Mouse (Mus musculus) T-helper 2 cell (primary cell): ENCODE results near the gene Abhd15.

Source experiments
- in situ Hi-C: fragments of 300-600 bp; cut with MboI, MseI; formaldehyde crosslinking; loops from one replicate; pipeline ENCODE4 v1.15.1; 2025; ENCODE audit warnings: high pct_unique_total_duplicates

The Abhd15 gene

DNA sequence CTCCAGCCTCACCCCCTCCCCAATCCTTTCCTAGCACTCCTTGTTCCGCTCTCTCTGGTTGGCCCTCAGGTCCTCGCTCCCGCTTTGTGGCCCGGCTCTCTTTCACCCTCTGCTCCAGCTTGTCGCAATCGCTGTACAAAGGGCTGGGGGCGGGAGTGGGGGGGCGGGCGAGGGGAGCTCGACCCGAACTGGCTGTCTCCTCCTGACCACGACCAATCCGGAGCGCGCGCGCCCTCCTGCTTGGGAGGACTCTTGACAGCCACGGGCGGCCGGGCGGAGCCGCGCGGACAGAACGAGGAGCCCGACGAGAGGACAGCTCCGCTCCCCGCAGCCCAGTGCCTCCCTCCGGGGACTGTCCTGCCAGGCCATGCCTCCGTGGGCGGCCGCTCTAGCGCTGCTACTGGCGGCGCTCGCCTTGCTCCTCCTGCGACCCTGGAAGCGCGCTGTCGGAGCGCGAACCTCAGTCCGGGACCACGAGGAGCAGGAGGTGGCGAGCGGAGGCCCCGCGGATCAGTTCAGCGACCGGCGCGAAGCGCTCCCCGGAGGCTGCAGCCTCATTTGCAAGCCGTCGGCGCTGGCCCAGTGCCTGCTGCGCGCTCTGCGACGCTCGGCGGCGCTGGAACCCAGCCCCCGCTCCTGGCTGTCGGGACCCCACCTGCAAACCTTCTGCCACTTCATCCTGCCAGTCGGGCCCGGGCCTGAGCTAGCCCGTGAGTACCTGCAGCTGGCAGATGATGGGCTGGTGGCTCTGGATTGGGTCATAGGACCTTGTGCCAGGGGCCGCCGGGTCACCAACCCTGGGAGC lies at the start of gene Abhd15:
Abhd15 (plus strand) TSS at position 290 of the 805 bp plus-strand sequence.
- in situ Hi-C loops: no loop called here

DNA sequence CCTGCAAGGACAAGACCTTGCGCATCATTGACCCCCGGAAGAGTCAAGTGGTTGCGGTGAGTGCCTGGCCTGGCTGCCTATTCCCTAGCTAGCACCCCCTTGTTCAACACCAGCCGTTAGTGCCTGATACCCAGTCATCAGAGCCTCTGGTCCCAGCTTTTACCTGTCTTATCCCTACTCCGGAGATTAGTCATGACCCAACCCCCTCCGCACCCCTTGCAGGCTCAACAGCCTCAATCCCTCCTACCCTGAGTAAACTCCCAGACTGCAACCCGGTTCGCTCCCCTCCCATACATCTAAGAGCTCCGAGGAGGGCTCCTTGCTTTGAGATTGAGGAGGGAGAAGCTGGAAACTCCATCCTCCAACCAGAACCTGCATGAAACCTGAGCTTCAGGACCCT lies 48.4 kb upstream of the Abhd15 start:
- in situ Hi-C loops: loop anchor here (10.0 kb wide), 1 partner anchor 362 kb away; no protein-coding TSS in a partner anchor

DNA sequence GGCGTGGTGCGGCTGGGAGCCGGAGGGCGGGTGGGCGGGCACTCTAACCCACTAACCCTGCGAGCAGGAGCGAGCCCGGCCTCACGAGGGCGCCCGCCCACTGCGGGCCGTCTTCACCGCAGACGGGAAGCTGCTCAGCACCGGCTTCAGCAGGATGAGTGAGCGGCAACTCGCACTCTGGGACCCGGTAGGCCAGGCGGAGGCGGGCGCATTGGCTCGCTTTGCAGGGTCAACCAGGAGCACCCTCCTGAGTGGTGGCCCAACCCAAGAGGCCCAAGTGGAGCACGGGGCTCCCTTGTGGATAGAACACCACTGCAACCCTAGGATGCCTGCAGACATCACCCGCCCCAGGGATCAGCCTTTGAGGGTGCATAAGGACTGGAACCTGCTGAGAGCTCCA lies 47.8 kb upstream of the Abhd15 start:
- in situ Hi-C loops: loop anchor here (10.0 kb wide), 1 partner anchor 362 kb away; no protein-coding TSS in a partner anchor

DNA sequence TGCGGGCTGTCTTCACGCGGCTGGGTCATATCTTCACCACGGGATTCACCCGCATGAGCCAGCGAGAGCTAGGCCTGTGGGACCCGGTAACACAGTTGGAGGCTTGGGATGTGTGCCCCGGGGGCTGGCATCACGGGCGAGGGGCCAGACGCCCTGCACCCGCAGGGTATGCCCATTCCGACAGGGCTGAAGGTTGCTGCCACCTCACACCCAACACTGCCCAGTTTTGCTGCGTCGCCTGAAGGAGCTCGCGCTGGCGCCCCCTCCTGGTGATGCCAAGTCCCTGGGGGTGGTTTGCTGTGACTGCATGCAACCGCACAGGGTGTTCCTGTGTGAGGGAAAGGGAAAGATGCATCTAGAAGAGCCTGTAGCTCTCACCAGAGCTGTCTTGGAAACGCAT lies 47.1 kb upstream of the Abhd15 start:
- in situ Hi-C loops: loop anchor here (10.0 kb wide), 1 partner anchor 363 kb away; no protein-coding TSS in a partner anchor

DNA sequence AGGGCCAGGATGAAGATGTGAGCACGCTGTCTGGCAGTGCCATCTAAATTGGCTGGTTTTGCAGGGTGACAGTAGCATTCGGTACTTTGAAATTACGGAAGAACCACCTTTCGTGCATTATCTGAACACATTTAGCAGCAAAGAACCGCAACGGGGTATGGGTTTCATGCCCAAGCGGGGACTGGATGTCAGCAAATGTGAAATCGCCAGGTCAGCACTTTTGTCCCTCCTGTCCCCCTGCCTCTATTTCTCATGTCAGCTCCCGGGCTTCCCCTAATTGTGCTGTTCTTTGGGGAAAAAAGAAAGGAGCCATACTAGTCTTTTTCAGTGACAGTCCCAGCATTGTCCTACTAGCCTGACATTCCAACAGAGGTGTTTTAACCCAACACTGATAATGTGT lies 46.5 kb upstream of the Abhd15 start:
- in situ Hi-C loops: loop anchor here (10.0 kb wide), 1 partner anchor 364 kb away; no protein-coding TSS in a partner anchor

DNA sequence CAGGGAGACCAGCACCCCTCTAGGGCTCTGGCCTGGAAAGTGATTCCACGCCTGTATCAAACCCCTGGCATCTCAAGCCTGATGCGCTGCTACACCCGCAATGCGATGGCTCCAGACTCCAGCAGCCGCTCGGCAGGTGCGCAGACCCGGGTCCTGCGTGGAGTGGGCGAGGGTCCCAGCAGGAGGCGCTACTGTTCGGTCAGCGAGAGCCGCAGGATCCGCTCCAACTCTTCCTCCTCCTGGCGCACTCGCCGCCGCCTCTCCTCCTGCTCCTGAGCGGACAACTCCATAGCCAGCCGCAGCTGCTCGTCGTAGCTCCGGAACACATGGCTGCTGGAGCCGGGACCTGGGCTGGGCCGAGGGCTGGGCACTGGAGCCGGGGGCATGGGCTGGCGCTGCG lies 43.5 kb upstream of the Abhd15 start:
- in situ Hi-C loops: no loop called here

DNA sequence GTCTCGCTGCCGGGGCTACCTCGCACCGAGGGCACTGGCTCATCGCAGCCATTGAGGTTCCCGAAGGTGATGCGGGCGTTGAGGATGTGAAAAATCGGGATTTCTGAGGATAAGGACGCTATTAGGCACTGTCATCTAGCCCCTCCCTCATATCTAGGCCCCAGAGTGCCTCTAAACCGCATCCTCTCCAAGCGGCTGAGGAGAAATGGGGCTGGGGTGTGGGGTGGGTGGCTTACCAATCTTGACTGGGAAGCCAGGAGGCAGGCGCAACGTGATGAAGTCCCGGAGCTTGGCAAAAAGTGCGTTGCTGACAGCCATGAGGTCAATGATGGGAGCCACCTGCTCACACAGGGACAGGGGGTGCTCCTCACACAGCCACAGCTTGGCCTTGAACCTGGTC lies 42.1 kb upstream of the Abhd15 start:
- in situ Hi-C loops: no loop called here

DNA sequence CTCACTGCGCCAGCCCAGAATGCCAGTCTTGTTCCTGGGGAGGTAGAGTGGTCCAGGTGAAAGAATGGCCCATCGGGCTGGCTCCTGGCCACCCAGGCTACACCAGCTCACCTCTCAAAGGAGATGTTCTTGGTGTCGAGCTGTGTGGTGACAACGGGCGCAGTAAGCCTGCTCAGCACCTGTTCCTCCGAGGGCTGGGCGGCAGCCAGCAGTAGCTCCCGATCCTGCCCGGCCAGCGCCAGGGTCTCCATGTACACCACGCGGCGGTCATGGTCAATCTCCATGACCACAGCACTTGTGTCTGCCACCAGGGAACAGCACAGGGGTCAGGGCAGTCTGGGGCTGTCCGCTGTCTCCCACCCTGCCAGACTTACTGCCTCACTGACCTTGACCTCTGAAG lies 38.7 kb upstream of the Abhd15 start:
- in situ Hi-C loops: no loop called here

DNA sequence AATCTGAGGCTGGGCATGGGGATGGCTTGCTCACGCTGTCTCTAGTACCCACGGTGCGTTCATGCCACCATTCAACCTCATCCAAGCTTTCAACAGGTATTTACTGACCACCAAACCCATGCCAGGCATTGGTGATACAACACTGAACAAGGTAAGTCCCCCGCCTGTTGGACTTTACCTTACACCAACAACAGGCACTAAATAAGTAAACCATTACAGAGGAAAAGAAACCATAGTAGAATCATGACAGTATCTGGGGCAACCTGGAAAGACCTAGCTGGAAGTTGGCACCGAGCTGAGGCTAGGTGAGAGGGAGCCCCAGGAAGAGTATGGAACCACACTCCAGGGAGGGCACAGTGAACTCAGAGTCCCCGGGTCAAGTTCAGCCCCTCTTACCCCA lies 38.0 kb upstream of the Abhd15 start:
- in situ Hi-C loops: no loop called here

DNA sequence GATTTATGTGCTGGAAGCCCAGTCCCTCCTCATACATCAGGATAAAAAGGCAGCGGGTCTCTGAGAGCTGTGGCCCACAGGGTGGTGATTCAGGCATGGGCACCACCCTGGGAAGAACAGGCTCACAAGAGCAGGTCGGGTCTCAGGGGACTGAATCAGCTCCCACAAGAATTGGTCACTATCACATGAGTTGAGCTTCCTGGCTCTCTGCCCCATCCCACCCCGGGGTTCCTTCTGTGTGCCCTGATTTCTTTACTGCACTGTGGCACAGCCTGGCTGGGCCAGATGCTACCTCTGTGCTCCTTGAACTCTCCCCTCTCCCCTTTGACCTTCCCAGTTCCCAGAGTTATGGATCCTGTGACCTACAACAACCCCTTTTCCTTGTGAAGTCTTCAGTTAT lies 31.9 kb upstream of the Abhd15 start:
- in situ Hi-C loops: no loop called here

DNA sequence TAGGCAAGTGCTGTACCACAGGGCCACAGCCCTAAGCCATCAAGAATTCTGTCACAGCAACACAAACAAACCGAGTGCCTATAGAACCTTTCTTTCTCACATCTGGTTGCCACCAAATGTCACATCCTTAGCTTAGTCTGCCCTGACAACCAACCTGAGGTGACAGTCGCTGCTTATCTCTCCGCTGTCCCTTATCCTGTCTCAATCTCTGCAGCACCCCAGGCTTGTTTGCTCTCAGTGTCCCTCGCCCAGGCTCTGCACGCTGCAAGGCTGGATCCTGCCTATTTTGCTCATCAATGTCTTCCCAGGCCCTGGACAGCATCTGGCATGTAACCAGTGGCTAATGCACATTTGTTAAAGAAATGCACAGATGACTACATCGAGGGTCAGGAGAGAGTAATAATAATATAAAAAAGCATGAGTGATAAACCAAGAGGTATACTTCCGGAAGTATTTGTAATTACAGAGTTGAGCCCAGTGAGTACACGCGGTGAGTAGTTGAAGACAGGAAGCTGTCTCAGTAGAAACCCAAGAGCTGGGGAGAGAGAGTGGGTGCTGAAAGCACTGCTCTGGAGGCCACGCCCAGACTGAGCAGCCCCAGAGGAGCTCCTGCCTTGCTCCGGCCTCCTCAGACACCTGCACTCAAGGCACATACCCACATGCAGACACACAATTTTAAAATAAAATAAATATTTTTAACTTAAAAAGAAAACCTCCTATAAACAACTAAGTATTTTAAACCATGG lies 31.2 kb upstream of the Abhd15 start:
- in situ Hi-C loops: no loop called here

DNA sequence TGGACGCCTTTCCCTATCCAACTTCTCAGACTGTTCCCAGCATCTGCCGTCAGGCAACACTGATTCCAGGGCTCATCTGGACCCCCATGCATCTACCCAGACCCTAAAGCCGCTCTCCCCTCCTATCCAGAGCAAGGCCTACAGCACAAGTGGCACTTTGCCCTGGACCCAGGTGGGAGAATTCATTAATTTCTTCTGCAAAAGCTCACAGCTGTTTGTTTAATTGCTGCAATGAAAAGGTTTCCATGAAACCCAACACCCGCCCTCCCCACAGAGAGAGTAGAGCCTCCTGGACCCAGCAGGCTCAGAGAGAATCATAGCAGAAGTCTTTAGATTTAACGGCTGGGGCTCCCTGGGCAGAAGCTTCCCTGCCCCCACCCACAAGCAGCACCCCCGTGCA lies 29.7 kb upstream of the Abhd15 start:
- in situ Hi-C loops: no loop called here

DNA sequence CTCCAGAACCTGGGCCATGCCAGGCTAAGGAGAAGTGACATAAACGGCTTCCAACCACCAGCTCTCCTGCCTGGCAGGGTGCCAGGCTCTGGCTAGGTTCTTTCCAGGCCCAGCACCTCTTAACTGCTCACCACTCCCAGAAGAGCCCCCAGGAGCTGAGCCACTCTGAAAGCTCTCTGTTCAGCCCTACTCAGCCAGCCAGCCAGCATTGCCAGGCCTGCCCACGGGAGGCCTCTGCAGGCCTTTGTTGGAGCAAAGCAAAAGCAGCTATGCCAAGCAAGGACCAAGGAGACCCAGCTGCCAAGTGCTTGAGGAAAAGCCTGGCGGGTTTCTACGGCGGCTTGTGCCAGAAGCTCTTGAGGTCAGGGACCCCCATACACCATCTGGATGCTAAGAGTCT lies 28.1 kb upstream of the Abhd15 start:
- in situ Hi-C loops: no loop called here

DNA sequence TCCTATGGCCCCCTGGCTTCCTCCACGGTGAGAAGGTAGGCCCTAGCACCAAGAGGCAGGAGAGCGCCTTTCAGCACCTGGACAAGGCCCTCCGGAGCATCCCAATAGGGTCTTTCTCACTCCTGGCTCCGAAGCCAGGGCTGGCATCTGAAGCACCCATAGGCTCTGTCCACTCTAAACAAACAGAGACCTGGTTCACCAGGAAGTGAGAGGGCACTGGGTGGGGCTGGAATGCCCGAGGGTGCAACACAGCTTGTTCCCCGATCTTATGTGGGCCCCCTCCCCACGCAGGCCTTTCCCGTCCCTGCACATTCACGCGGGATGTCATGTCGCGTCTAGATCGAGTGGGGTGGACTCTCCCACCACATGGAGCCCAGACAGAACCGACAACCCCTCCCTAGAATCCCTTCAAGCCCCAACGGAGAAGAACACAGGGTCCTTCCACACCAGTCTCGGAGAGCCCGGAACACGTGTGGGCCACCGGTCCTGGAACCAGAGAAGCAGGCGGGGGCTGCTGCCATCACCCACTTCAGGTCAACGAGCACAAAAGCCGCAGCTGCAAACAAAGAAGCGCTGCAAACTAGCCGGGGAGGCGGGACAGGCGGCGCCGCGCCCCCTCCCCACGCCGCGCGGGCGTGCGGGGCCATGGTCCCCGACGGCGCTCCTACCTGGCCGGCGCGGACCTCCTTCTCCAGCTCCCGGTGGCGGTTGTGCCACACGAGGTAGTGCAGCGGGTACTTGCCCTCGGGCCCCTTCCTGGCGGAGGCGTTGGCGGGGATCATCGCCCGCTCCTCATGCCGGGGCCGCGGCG lies 25.9 kb upstream of the Abhd15 start:
- in situ Hi-C loops: no loop called here

DNA sequence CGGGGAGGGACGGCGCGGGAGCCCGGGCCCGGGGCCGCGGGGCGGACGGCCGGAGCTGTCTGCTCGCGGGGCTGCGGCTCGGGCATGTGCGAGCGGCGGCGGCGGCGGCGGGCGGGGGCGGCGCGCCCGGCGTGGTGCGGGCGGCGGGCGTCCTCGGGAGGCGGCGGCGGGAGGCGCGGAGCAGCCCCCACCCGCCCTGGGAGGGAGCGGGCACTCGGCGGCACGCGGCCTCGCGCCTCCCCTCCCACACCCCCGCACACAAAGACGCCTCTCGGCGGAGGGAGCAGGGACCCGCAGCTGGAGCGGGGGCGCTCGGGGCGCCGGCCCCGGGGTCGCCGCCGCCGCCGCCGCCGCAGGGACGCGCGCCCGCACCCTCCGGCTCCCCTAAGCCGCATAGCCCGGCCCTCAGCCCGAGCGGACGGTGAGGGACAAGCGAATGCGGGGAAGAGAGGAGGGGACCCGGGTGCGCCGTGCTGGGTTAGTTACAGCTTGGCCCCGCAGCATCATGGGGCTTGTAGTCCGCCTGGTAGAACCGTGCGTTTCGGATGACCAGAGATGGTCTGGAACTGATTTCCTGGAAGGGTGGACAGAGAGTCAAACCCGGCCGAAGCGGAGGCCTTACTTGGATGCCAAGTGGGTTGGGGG lies 25.2 kb upstream of the Abhd15 start, which contains the start of gene Ankrd13b:
Ankrd13b (minus strand) TSS at position 88 of the 645 bp plus-strand sequence.
- in situ Hi-C loops: no loop called here

DNA sequence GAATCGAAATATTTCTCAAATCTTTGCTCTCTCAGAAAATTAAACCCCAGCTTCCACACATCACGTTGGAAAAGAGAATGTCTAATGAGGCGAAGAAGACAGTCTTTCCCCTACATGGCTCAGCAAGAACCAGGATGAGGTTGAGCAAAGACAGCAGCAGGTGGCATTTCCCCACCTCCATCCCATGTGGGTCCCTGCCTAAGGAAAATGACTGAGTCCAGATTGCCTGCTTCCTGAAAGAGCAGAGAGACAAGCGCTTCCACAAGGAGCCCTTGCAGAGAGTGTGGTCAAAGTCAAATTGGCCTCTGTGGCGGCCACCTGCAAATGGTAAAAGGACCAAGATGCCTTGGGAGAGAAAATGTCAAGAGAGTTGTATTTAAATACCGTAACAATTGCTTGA lies 24.5 kb upstream of the Abhd15 start:
- in situ Hi-C loops: no loop called here

DNA sequence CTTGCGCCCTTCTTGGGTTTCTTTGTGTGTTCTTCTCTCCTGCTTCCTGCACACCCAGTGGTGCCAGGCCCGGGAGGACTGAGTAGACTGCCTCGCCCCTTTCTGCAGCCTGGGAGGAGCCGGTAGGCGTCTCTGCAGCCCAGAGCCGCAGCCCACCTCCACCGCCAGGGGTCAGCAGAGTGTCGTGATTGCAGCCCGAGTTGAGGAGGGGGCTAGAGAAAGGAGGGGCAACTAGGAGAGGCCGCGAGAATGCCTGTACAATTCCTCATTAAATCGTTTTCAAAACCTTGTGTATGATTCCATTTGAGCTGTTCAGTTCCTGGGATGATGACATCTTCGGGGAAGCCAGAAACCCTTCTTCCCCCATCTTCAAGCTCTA lies 23.8 kb upstream of the Abhd15 start:
- in situ Hi-C loops: no loop called here

DNA sequence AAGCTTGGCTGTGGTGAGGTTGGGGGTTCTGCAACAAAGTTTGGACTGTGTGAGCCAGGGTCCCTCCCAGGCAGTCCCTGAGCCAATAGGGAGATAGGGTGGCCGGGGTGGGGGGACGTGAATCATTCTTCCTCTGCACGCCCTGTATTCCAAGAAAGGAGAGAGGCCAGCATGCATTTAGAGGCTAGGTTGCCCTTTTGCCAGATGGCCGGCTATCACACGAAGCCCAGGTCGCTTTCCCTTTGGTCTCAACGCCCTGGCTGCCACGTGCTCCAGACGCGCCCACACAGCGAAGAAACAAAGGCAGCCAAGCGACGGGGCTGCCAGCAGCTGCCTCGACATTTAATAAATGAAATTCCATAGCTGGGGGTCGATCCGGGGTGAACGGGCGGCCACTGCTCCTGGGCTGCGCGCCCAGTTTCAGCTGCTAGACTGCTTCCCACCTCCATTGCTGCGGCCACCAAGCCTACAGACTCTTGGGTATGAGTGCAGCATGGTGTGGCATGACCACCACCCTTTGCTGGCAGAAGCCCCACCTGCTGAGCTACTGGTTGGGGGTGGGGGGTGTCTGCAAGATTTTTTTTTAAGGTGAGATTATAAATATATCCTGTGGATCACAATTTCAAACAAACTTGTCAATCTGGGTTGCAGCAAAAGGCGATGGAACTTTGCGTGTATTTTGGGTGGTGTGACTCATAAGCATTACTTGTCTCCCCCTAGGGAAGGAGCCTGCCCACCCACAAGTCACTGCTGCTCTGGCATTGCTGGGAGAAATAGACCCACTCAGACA lies 23.2 kb upstream of the Abhd15 start:
- in situ Hi-C loops: no loop called here

DNA sequence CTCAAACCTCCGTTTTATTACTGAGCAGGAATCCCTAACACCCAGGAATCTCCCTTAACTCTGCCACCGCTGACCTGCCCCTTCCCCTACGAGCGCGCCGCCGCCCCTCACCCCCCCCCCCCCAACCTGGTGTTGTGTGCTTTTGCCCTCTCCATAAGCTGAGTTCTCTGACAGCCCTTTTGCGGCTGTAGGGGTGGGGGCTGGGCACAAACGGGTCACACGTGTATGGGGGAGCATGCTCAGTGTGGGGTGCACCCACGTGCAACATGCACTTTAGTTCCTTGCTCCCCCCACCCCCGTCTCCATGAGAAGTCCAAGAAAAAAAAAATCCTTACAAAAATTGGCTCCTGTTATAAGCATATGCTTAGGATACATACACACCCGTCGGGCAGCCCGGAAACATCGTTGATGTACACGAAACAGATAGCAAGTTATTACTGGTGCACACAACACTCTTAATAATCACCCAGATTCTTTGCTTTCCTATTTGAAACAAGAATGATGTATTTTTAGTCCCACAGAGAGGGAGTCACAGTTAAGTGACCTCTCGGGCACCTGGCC lies 22.5 kb upstream of the Abhd15 start:
- in situ Hi-C loops: no loop called here

DNA sequence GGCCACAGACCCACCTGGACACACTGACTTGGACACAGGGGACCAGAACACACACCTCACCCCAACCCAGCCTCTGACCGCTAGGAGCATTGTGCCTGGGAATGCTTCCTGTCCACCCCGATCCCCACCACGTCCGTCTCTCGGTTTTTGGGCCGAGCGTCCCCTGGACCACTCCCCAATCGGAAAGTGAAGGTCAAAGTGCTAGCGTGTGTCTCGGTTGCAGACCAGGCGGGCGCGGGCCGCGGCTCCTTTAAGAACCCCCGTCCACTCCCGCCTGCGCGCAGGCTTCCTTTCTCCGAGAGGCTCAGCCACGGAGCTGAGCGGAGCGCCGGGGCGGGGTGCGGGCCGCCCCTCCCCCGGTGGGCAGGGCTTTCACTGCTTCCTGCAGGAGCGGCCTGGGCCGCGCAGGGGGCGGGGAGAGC lies 22.0 kb upstream of the Abhd15 start:
- in situ Hi-C loops: no loop called here
